ENCODE assay signal across 7 mouse cellular contexts in genomic region chr11:69599436-69599835, GRCm38 (mm10). TPM values are rescaled to one million over a fixed set of nuclear protein-coding genes. Genes with fewer than 3 reads are reported as not detected.
DNase-seq lines count a peak whose midpoint lies in the region; ATAC-seq and TF ChIP-seq lines count a peak whose summit lies in the region.

No protein-coding gene starts in this region.

- peak; percentile 12; the same call in 1 of the 2 replicates for TF ChIP-seq CTCF in bone marrow, adult 2 months (IDR thresholded peaks at IDR 0.05; ENCODE audit: control insufficient read depth, insufficient read depth, low read length)

- H3K36me3 ChIP-seq in hindbrain, embryonic 12.5 days = no peaks in the 10 kb centered on the region
- H3K36me3 ChIP-seq in hindbrain, embryonic 16.5 days (ENCODE audit: control insufficient read depth, insufficient read depth, low read length) = peaks cover 10% of the 10 kb centered on the region; the same call in 1 of the 2 replicates
- peaks cover 25% of the 10 kb centered on the region; the same call in 1 of the 2 replicates for H3K36me3 ChIP-seq in hindbrain, embryonic 14.5 days (replicated peaks; ENCODE audit: control insufficient read depth, insufficient read depth)
- H3K36me3 ChIP-seq in midbrain, embryonic 14.5 days (ENCODE audit: control insufficient read depth, insufficient read depth, low read length) = peaks cover 20% of the 10 kb centered on the region

- H3K27me3 ChIP-seq in hindbrain, embryonic 12.5 days = 0 out of 2 replicates have a peak, but pooled peaks cover 3% of the 10 kb centered on the region
- H3K27me3 ChIP-seq in hindbrain, embryonic 16.5 days (replicated peaks; ENCODE audit: control insufficient read depth, insufficient read depth, low read length) = no peaks in the 10 kb centered on the region
- H3K27me3 ChIP-seq in hindbrain, embryonic 14.5 days (ENCODE audit: control insufficient read depth, insufficient read depth, low read length) = no peaks in the 10 kb centered on the region
- no peaks in the 10 kb centered on the region for H3K27me3 ChIP-seq in midbrain, embryonic 14.5 days (ENCODE audit: control insufficient read depth, insufficient read depth, low read length)

- H3K4me1 ChIP-seq in hindbrain, embryonic 12.5 days = peaks cover 26% of the 10 kb centered on the region
- peaks cover 19% of the 10 kb centered on the region; the same call in 1 of the 2 replicates for H3K4me1 ChIP-seq in hindbrain, embryonic 16.5 days (ENCODE audit: control insufficient read depth, insufficient read depth, low read depth, low read length)
- no peaks in the 10 kb centered on the region for H3K4me1 ChIP-seq in bone marrow, adult 2 months (ENCODE audit: control insufficient read depth, insufficient read depth, low read length)
- H3K4me1 ChIP-seq in hindbrain, embryonic 14.5 days (replicated peaks; ENCODE audit: control insufficient read depth, insufficient read depth, low read length) = peaks cover 12% of the 10 kb centered on the region
- peaks cover 20% of the 10 kb centered on the region for H3K4me1 ChIP-seq in midbrain, embryonic 14.5 days (ENCODE audit: control insufficient read depth, insufficient read depth, low read length)

- H3K4me2 ChIP-seq in hindbrain, embryonic 12.5 days (replicated peaks) = peak overlapping the region; percentile 7; the same call in 1 of the 2 replicates
- H3K4me2 ChIP-seq in hindbrain, embryonic 16.5 days (ENCODE audit: low read length) = no peak overlapping the region; the same call in 1 of the 2 replicates
- no peak overlapping the region for H3K4me2 ChIP-seq in hindbrain, embryonic 14.5 days (replicated peaks)
- H3K4me2 ChIP-seq in midbrain, embryonic 14.5 days (ENCODE audit: low read length) = no peak overlapping the region

- no peak for DNase-seq in hindbrain, embryonic 14.5 days (ENCODE audit: low spot score)
- no peak for DNase-seq in midbrain, embryonic 14.5 days
- no peak for DNase-seq in adipocyte (ENCODE audit: low spot score)
- no peak for DNase-seq in right cerebral cortex, postnatal 25 days

- no peaks in the 10 kb centered on the region for H3K9me3 ChIP-seq in hindbrain, embryonic 12.5 days (replicated peaks)
- no peaks in the 10 kb centered on the region for H3K9me3 ChIP-seq in hindbrain, embryonic 16.5 days (ENCODE audit: control insufficient read depth, low read length)
- H3K9me3 ChIP-seq in hindbrain, embryonic 14.5 days (ENCODE audit: control insufficient read depth, low read length) = no peaks in the 10 kb centered on the region
- no peaks in the 10 kb centered on the region for H3K9me3 ChIP-seq in midbrain, embryonic 14.5 days (ENCODE audit: control insufficient read depth, low read length)

- H3K4me3 ChIP-seq in hindbrain, embryonic 12.5 days = no peak overlapping the region
- no peak overlapping the region for H3K4me3 ChIP-seq in hindbrain, embryonic 16.5 days (ENCODE audit: low read length)
- H3K4me3 ChIP-seq in bone marrow, adult 2 months (replicated peaks; ENCODE audit: control insufficient read depth, low read depth, low read length) = no peak overlapping the region
- H3K4me3 ChIP-seq in hindbrain, embryonic 14.5 days (replicated peaks; ENCODE audit: low read length) = no peak overlapping the region
- H3K4me3 ChIP-seq in midbrain, embryonic 14.5 days (replicated peaks; ENCODE audit: low read depth, low read length) = no peak overlapping the region

- H3K9ac ChIP-seq in hindbrain, embryonic 12.5 days = no peak overlapping the region
- H3K9ac ChIP-seq in hindbrain, embryonic 16.5 days (ENCODE audit: low read depth, low read length) = no peak overlapping the region
- peak overlapping the region; percentile 1; the same call in 1 of the 2 replicates for H3K9ac ChIP-seq in hindbrain, embryonic 14.5 days
- H3K9ac ChIP-seq in midbrain, embryonic 14.5 days (replicated peaks; ENCODE audit: low read length) = no peak overlapping the region; the same call in 1 of the 2 replicates

- no peak for ATAC-seq in hindbrain, embryonic 12.5 days (ENCODE audit: low FRiP score)
- ATAC-seq in hindbrain, embryonic 16.5 days = no peak
- ATAC-seq in hindbrain, embryonic 14.5 days (ENCODE audit: low FRiP score) = no peak
- ATAC-seq in midbrain, embryonic 14.5 days (ENCODE audit: low FRiP score, low TSS enrichment) = no peak

- H3K27ac ChIP-seq in hindbrain, embryonic 12.5 days = peak overlapping the region; percentile 56; the same call in 1 of the 2 replicates
- H3K27ac ChIP-seq in hindbrain, embryonic 16.5 days (ENCODE audit: low read depth, low read length) = no peak overlapping the region
- no peak overlapping the region for H3K27ac ChIP-seq in bone marrow, adult 2 months (ENCODE audit: control insufficient read depth, insufficient read depth, low read depth, low read length, poor library complexity)
- 0 out of 2 replicates have a peak overlapping the region, but pooled peaks have one; percentile 26 for H3K27ac ChIP-seq in hindbrain, embryonic 14.5 days
- H3K27ac ChIP-seq in midbrain, embryonic 14.5 days (replicated peaks; ENCODE audit: low read depth, low read length) = 0 out of 2 replicates have a peak overlapping the region, but pooled peaks have one; percentile 37

- WGBS in hindbrain, embryonic 12.5 days = 8% methylated on average over 9 of the region's 9 CpGs
- 11% methylated on average over 9 of the region's 9 CpGs for WGBS in hindbrain, embryonic 16.5 days
- 16% methylated on average over 9 of the region's 9 CpGs for WGBS in bone marrow, adult 2 months
- 7% methylated on average over 9 of the region's 9 CpGs for WGBS in hindbrain, embryonic 14.5 days
- WGBS in midbrain, embryonic 14.5 days = 9% methylated on average over 9 of the region's 9 CpGs

- no peak for TF ChIP-seq POLR2A in bone marrow, adult 2 months (IDR thresholded peaks at IDR 0.05; ENCODE audit: borderline replicate concordance, control insufficient read depth, low read depth, low read length)

RNA-seq across cellular contexts. Expression of gene Atp1b2, which starts 6.3 kb away (rescaled TPM):
- polyA plus RNA-seq in hindbrain, embryonic 12.5 days (2016; fragmentation: Nextera tagmentation; extraction: Ambion mirVana) = 12.1 and 18.5 TPM in 2 replicates
- 105 and 117 TPM in 2 replicates for polyA plus RNA-seq in hindbrain, embryonic 16.5 days (2015; fragmentation: Nextera tagmentation; extraction: Ambion mirVana)
- 12.1 and 16.9 TPM in 2 replicates for polyA plus RNA-seq in bone marrow, adult 2 months (2011; ENCODE audit: insufficient read depth, insufficient read length, low replicate concordance, missing spikeins)
- polyA plus RNA-seq in hindbrain, embryonic 14.5 days (2014; fragmentation: Nextera tagmentation; extraction: Ambion mirVana) = 72.1 and 94.2 TPM in 2 replicates
- polyA plus RNA-seq in midbrain, embryonic 14.5 days (2014; fragmentation: Nextera tagmentation; extraction: Ambion mirVana) = 46.5 and 46.7 TPM in 2 replicates

RNA-seq across cellular contexts. Expression of gene Shbg, which starts 18.3 kb away (rescaled TPM):
- not detected in 2 replicates for polyA plus RNA-seq in hindbrain, embryonic 12.5 days (2016; fragmentation: Nextera tagmentation; extraction: Ambion mirVana)
- polyA plus RNA-seq in hindbrain, embryonic 16.5 days (2015; fragmentation: Nextera tagmentation; extraction: Ambion mirVana) = not detected in 2 replicates
- polyA plus RNA-seq in bone marrow, adult 2 months (2011; ENCODE audit: insufficient read depth, insufficient read length, low replicate concordance, missing spikeins) = not detected in 2 replicates
- not detected in 2 replicates for polyA plus RNA-seq in hindbrain, embryonic 14.5 days (2014; fragmentation: Nextera tagmentation; extraction: Ambion mirVana)
- polyA plus RNA-seq in midbrain, embryonic 14.5 days (2014; fragmentation: Nextera tagmentation; extraction: Ambion mirVana) = not detected in 2 replicates

RNA-seq across cellular contexts. Expression of gene Trp53, which starts 19.3 kb away (rescaled TPM):
- polyA plus RNA-seq in hindbrain, embryonic 12.5 days (2016; fragmentation: Nextera tagmentation; extraction: Ambion mirVana) = 105 and 109 TPM in 2 replicates
- 47.9 and 57.9 TPM in 2 replicates for polyA plus RNA-seq in hindbrain, embryonic 16.5 days (2015; fragmentation: Nextera tagmentation; extraction: Ambion mirVana)
- polyA plus RNA-seq in bone marrow, adult 2 months (2011; ENCODE audit: insufficient read depth, insufficient read length, low replicate concordance, missing spikeins) = 34.5 and 71.7 TPM in 2 replicates
- 55.7 TPM in 2 replicates for polyA plus RNA-seq in hindbrain, embryonic 14.5 days (2014; fragmentation: Nextera tagmentation; extraction: Ambion mirVana)
- polyA plus RNA-seq in midbrain, embryonic 14.5 days (2014; fragmentation: Nextera tagmentation; extraction: Ambion mirVana) = 66.1 and 69.2 TPM in 2 replicates

RNA-seq across cellular contexts. Expression of gene Wrap53, which starts 19.4 kb away (rescaled TPM):
- polyA plus RNA-seq in hindbrain, embryonic 12.5 days (2016; fragmentation: Nextera tagmentation; extraction: Ambion mirVana) = 29.7 and 29.9 TPM in 2 replicates
- 18.2 and 20.1 TPM in 2 replicates for polyA plus RNA-seq in hindbrain, embryonic 16.5 days (2015; fragmentation: Nextera tagmentation; extraction: Ambion mirVana)
- polyA plus RNA-seq in bone marrow, adult 2 months (2011; ENCODE audit: insufficient read depth, insufficient read length, low replicate concordance, missing spikeins) = 28.1 and 36.2 TPM in 2 replicates
- 15.6 and 16.8 TPM in 2 replicates for polyA plus RNA-seq in hindbrain, embryonic 14.5 days (2014; fragmentation: Nextera tagmentation; extraction: Ambion mirVana)
- 22.5 and 22.7 TPM in 2 replicates for polyA plus RNA-seq in midbrain, embryonic 14.5 days (2014; fragmentation: Nextera tagmentation; extraction: Ambion mirVana)

RNA-seq across cellular contexts. Expression of gene Sat2, which starts 22.4 kb away (rescaled TPM):
- 24.4 and 26.6 TPM in 2 replicates for polyA plus RNA-seq in hindbrain, embryonic 12.5 days (2016; fragmentation: Nextera tagmentation; extraction: Ambion mirVana)
- 22.6 and 26.2 TPM in 2 replicates for polyA plus RNA-seq in hindbrain, embryonic 16.5 days (2015; fragmentation: Nextera tagmentation; extraction: Ambion mirVana)
- polyA plus RNA-seq in bone marrow, adult 2 months (2011; ENCODE audit: insufficient read depth, insufficient read length, low replicate concordance, missing spikeins) = 1.4 and 2.4 TPM in 2 replicates
- polyA plus RNA-seq in hindbrain, embryonic 14.5 days (2014; fragmentation: Nextera tagmentation; extraction: Ambion mirVana) = 16.9 and 24.5 TPM in 2 replicates
- polyA plus RNA-seq in midbrain, embryonic 14.5 days (2014; fragmentation: Nextera tagmentation; extraction: Ambion mirVana) = 21.6 and 22.5 TPM in 2 replicates

Comparison
In these comparisons a context has a peak if more than half of its experiments do, and no peak if none do; other contexts are left out.
1. H3K27ac ChIP-seq: peak in hindbrain, embryonic 12.5 days (single experiment), hindbrain, embryonic 14.5 days (single experiment) and midbrain, embryonic 14.5 days (single experiment); none in hindbrain, embryonic 16.5 days (single experiment) and bone marrow, adult 2 months (single experiment).